ENCODE assay signal across 25 mouse cellular contexts in genomic region chr11:100927386-100927785, GRCm38 (mm10). TPM values are rescaled to one million over a fixed set of nuclear protein-coding genes. Genes with fewer than 3 reads are reported as not detected.
DNase-seq lines count a peak whose midpoint lies in the region; ATAC-seq and TF ChIP-seq lines count a peak whose summit lies in the region.
"Had no signal": no experiment of that assay in that cellular context is flagged by ENCODE, and none has a peak within 500 bp of the region (broad histone marks: within the 10 kb centered on the region; RNA-seq: fewer than 3 reads in every experiment).

No protein-coding gene starts in this region.

- H3K27ac ChIP-seq in midbrain, embryonic 11.5 days (ENCODE audit: low read depth, low read length): no peak overlapping the region
- no peak overlapping the region for H3K27ac ChIP-seq in midbrain, embryonic 10.5 days (replicated peaks)
- peak overlapping the region; percentile 23 for H3K27ac ChIP-seq in MEL (ENCODE audit: control insufficient read depth, low read depth, low read length)
- no peak overlapping the region for H3K27ac ChIP-seq in hindbrain, embryonic 11.5 days (ENCODE audit: low read depth, low read length)
- no peak overlapping the region for H3K27ac ChIP-seq in intestine, postnatal 0 days (ENCODE audit: low read depth, low read length)
- H3K27ac ChIP-seq: embryonic facial prominence, embryonic 10.5 days; embryonic facial prominence, embryonic 12.5 days; forebrain, embryonic 13.5 days; forebrain, embryonic 15.5 days had no signal

- no peak for TF ChIP-seq POLR2A in MEL (IDR thresholded peaks at IDR 0.05; ENCODE audit: control insufficient read depth in 1 of 2, insufficient read depth in 1 of 2, low read depth in 1 of 2, low read length in 2 of 2, poor library complexity in 1 of 2)

- peak; percentile 69 to 88 for TF ChIP-seq EP300 in MEL (IDR thresholded peaks at IDR 0.05; ENCODE audit: low read depth in 1 of 2, low read length in 2 of 2)

- peaks cover 5% of the 10 kb centered on the region for H3K79me2 ChIP-seq in MEL (ENCODE audit: control insufficient read depth, insufficient read depth, low read length, poor library complexity)

- no peak for ATAC-seq in midbrain, embryonic 11.5 days (ENCODE audit: low FRiP score)
- peak; percentile 50 for ATAC-seq in granulocyte monocyte progenitor cell, adult 5-6 weeks (replicated peaks; ENCODE audit: poor library complexity, severe bottlenecking)
- ATAC-seq in hindbrain, embryonic 11.5 days (ENCODE audit: low FRiP score): no peak
- ATAC-seq in intestine, postnatal 0 days: no peak
- ATAC-seq: CD4-positive, CD25-positive, alpha-beta regulatory T cell, adult 4 months; forebrain, embryonic 13.5 days; forebrain, embryonic 15.5 days; forebrain, postnatal 0 days had no signal

- H3K4me2 ChIP-seq in midbrain, embryonic 11.5 days: no peak overlapping the region
- no peak overlapping the region for H3K4me2 ChIP-seq in hindbrain, embryonic 11.5 days (replicated peaks; ENCODE audit: low read depth, low read length)
- no peak overlapping the region for H3K4me2 ChIP-seq in intestine, postnatal 0 days (replicated peaks; ENCODE audit: low read depth)
- H3K4me2 ChIP-seq: embryonic facial prominence, embryonic 12.5 days; forebrain, embryonic 13.5 days; forebrain, embryonic 15.5 days had no signal

- TF ChIP-seq CTCF in MEL (IDR thresholded peaks at IDR 0.05 in 2 of 3, conservative IDR thresholded peaks at IDR 0.05 in 1 of 3; ENCODE audit: control insufficient read depth in 1 of 3, insufficient read depth in 1 of 3, low read depth in 2 of 3, low read length in 3 of 3, poor library complexity in 1 of 3, severe bottlenecking in 1 of 3): no peak
- TF ChIP-seq CTCF in intestine, postnatal 0 days (IDR thresholded peaks at IDR 0.05; ENCODE audit: low read depth): no peak

- H3K36me3 ChIP-seq in midbrain, embryonic 11.5 days (ENCODE audit: control insufficient read depth, insufficient read depth, low read length): no peaks in the 10 kb centered on the region
- H3K36me3 ChIP-seq in midbrain, embryonic 10.5 days: no peaks in the 10 kb centered on the region
- peaks cover 0 to 33% of the 10 kb centered on the region in 2 experiments; a peak in 2 of 4 replicates for H3K36me3 ChIP-seq in MEL (ENCODE audit: control insufficient read depth in 1 of 2, insufficient read depth in 2 of 2, low read length in 2 of 2)
- no peaks in the 10 kb centered on the region for H3K36me3 ChIP-seq in hindbrain, embryonic 11.5 days (ENCODE audit: control insufficient read depth, insufficient read depth, low read length)
- H3K36me3 ChIP-seq in intestine, postnatal 0 days (ENCODE audit: control insufficient read depth, insufficient read depth): no peaks in the 10 kb centered on the region
- H3K36me3 ChIP-seq: embryonic facial prominence, embryonic 10.5 days; embryonic facial prominence, embryonic 12.5 days; forebrain, embryonic 15.5 days had no signal

- no peaks in the 10 kb centered on the region for H3K27me3 ChIP-seq in midbrain, embryonic 11.5 days (ENCODE audit: control insufficient read depth, insufficient read depth, low read length)
- no peaks in the 10 kb centered on the region for H3K27me3 ChIP-seq in midbrain, embryonic 10.5 days (ENCODE audit: low read depth, poor library complexity, severe bottlenecking)
- no peaks in the 10 kb centered on the region for H3K27me3 ChIP-seq in MEL (ENCODE audit: control insufficient read depth in 1 of 2, insufficient read depth in 2 of 2, low read length in 2 of 2)
- no peaks in the 10 kb centered on the region for H3K27me3 ChIP-seq in hindbrain, embryonic 11.5 days (ENCODE audit: control insufficient read depth, insufficient read depth, low read length)
- H3K27me3 ChIP-seq in intestine, postnatal 0 days (replicated peaks; ENCODE audit: control insufficient read depth, insufficient read depth, low read length): no peaks in the 10 kb centered on the region
- H3K27me3 ChIP-seq: CH12.LX; embryonic facial prominence, embryonic 12.5 days; forebrain, embryonic 13.5 days; forebrain, embryonic 15.5 days had no signal

- WGBS in midbrain, embryonic 11.5 days: 88% methylated on average over 3 of the region's 3 CpGs
- 92% methylated on average over 3 of the region's 3 CpGs for WGBS in midbrain, embryonic 10.5 days
- 90% methylated on average over 3 of the region's 3 CpGs for WGBS in hindbrain, embryonic 11.5 days
- 88% methylated on average over 3 of the region's 3 CpGs for WGBS in intestine, postnatal 0 days

- peak; percentile 26 for DNase-seq in midbrain, embryonic 11.5 days (ENCODE audit: low spot score, missing footprints)
- DNase-seq in midbrain, embryonic 10.5 days (ENCODE audit: low spot score): no peak
- DNase-seq in MEL (ENCODE audit: low read depth, low spot score): peak; percentile 54
- no peak for DNase-seq in hindbrain, embryonic 11.5 days (ENCODE audit: low spot score)
- no peak for DNase-seq in embryo, embryonic 11 days
- DNase-seq: adrenal gland, adult 2 months; adrenal gland, postnatal 14 days; adrenal gland, postnatal 36 days; B cell, adult 2 months; cerebellum, adult 11 months; cerebellum, adult 18-20 months; cerebellum, adult 8-10 months; cerebellum, adult 9-11 months; cerebellum, postnatal 14 days; cerebellum, postnatal 36 days; forebrain, postnatal 0 days had no signal

- H3K9me3 ChIP-seq in midbrain, embryonic 11.5 days (ENCODE audit: control insufficient read depth, low read length): no peaks in the 10 kb centered on the region
- H3K9me3 ChIP-seq in midbrain, embryonic 10.5 days (replicated peaks): no peaks in the 10 kb centered on the region
- no peaks in the 10 kb centered on the region for H3K9me3 ChIP-seq in MEL (replicated peaks; ENCODE audit: insufficient read depth, low read length)
- H3K9me3 ChIP-seq in hindbrain, embryonic 11.5 days (ENCODE audit: control insufficient read depth, low read length): no peaks in the 10 kb centered on the region
- H3K9me3 ChIP-seq in intestine, postnatal 0 days (ENCODE audit: control insufficient read depth): no peaks in the 10 kb centered on the region
- H3K9me3 ChIP-seq: embryonic facial prominence, embryonic 10.5 days; embryonic facial prominence, embryonic 12.5 days; forebrain, embryonic 13.5 days; forebrain, embryonic 15.5 days; G1E had no signal

- no peak overlapping the region for H3K4me3 ChIP-seq in midbrain, embryonic 11.5 days (ENCODE audit: low read depth, low read length)
- no peak overlapping the region for H3K4me3 ChIP-seq in midbrain, embryonic 10.5 days
- no peak overlapping the region for H3K4me3 ChIP-seq in MEL (ENCODE audit: control insufficient read depth in 1 of 2, insufficient read depth in 1 of 2, low read depth in 2 of 2, low read length in 2 of 2)
- no peak overlapping the region for H3K4me3 ChIP-seq in hindbrain, embryonic 11.5 days (ENCODE audit: low read depth, low read length)
- no peak overlapping the region for H3K4me3 ChIP-seq in intestine, postnatal 0 days (ENCODE audit: low read depth, low read length)
- H3K4me3 ChIP-seq: embryonic facial prominence, embryonic 10.5 days; embryonic facial prominence, embryonic 12.5 days; forebrain, embryonic 13.5 days; forebrain, embryonic 15.5 days had no signal

- H3K9ac ChIP-seq in midbrain, embryonic 11.5 days (ENCODE audit: low read length): no peak overlapping the region
- no peak overlapping the region for H3K9ac ChIP-seq in MEL (ENCODE audit: control insufficient read depth, low read depth, low read length, poor library complexity, severe bottlenecking)
- no peak overlapping the region for H3K9ac ChIP-seq in hindbrain, embryonic 11.5 days (ENCODE audit: low read depth, low read length)
- H3K9ac ChIP-seq in intestine, postnatal 0 days (ENCODE audit: low read depth, low read length): no peak overlapping the region
- H3K9ac ChIP-seq: embryonic facial prominence, embryonic 12.5 days; forebrain, embryonic 13.5 days; forebrain, embryonic 15.5 days; forebrain, postnatal 0 days had no signal

- H3K4me1 ChIP-seq in midbrain, embryonic 11.5 days (ENCODE audit: control insufficient read depth, insufficient read depth, low read length): no peaks in the 10 kb centered on the region
- H3K4me1 ChIP-seq in midbrain, embryonic 10.5 days: peaks cover 7% of the 10 kb centered on the region; the same call in 1 of the 2 replicates
- H3K4me1 ChIP-seq in MEL (ENCODE audit: control insufficient read depth in 1 of 2, insufficient read depth in 2 of 2, low read length in 2 of 2): peaks cover 13 to 15% of the 10 kb centered on the region in 2 experiments
- H3K4me1 ChIP-seq in hindbrain, embryonic 11.5 days (replicated peaks; ENCODE audit: control insufficient read depth, insufficient read depth, low read length): no peaks in the 10 kb centered on the region
- H3K4me1 ChIP-seq in intestine, postnatal 0 days (replicated peaks; ENCODE audit: control insufficient read depth, insufficient read depth, low read length): no peaks in the 10 kb centered on the region
- H3K4me1 ChIP-seq: embryonic facial prominence, embryonic 10.5 days; embryonic facial prominence, embryonic 12.5 days had no signal

- no peak for TF ChIP-seq RAD21 in MEL (IDR thresholded peaks at IDR 0.05; ENCODE audit: low read depth, low read length)

TF ChIP-seq in MEL, 35 proteins besides CTCF, POLR2A, EP300 and RAD21 (continues in another document):
- TF ChIP-seq MYB (IDR thresholded peaks at IDR 0.05; ENCODE audit: low read depth, low read length): no peak

RNA-seq across cellular contexts. Expression of gene Stat3, which starts 12.0 kb away (rescaled TPM):
- 22.8 and 24.0 TPM in 2 replicates for polyA plus RNA-seq in midbrain, embryonic 11.5 days (2014; fragmentation: Nextera tagmentation; extraction: Ambion mirVana)
- 16.9 and 20.4 TPM in 2 replicates for polyA plus RNA-seq in midbrain, embryonic 10.5 days (2016; fragmentation: Nextera tagmentation; extraction: Ambion mirVana)
- 25.7 and 31.1 TPM in 2 replicates for total RNA-seq in MEL (2012; rRNA removed)
- 100 to 1,000 TPM in 1 of 2 experiments, 10 to 100 TPM in 1; 64.7 to 249 TPM for polyA plus RNA-seq in MEL (2012; ENCODE audit: insufficient read depth in 1 of 2, insufficient read length in 2 of 2, low read depth in 1 of 2, low replicate concordance in 2 of 2, missing spikeins in 1 of 2)
- total RNA-seq in granulocyte monocyte progenitor cell, adult 5-6 weeks (2014; fragmentation: Nextera tagmentation): 51.6 and 54.7 TPM in 2 replicates
- 52.1 and 80.7 TPM in 2 replicates for total RNA-seq in granulocyte monocyte progenitor cell, adult 5-6 weeks (2017)
- 25.6 and 33.3 TPM in 2 replicates for polyA plus RNA-seq in hindbrain, embryonic 11.5 days (2014; fragmentation: Nextera tagmentation; extraction: Ambion mirVana)
- polyA plus RNA-seq in intestine, postnatal 0 days (2015; fragmentation: Nextera tagmentation; extraction: Ambion mirVana): 61.2 and 68.6 TPM in 2 replicates

RNA-seq across cellular contexts. Expression of gene Cavin1, which starts 43.3 kb away (rescaled TPM):
- 12.5 and 14.8 TPM in 2 replicates for polyA plus RNA-seq in midbrain, embryonic 11.5 days (2014; fragmentation: Nextera tagmentation; extraction: Ambion mirVana)
- 16.7 and 21.8 TPM in 2 replicates for polyA plus RNA-seq in midbrain, embryonic 10.5 days (2016; fragmentation: Nextera tagmentation; extraction: Ambion mirVana)
- total RNA-seq in MEL (2012; rRNA removed): 2.9 and 3.4 TPM in 2 replicates
- 1 to 10 TPM in 1 of 2 experiments, not detected in 1; 9.0 TPM for polyA plus RNA-seq in MEL (2012; ENCODE audit: insufficient read depth in 1 of 2, insufficient read length in 2 of 2, low read depth in 1 of 2, low replicate concordance in 2 of 2, missing spikeins in 1 of 2)
- 1.1 and 1.5 TPM in 2 replicates for total RNA-seq in granulocyte monocyte progenitor cell, adult 5-6 weeks (2014; fragmentation: Nextera tagmentation)
- total RNA-seq in granulocyte monocyte progenitor cell, adult 5-6 weeks (2017): 0.93 and 1.6 TPM in 2 replicates
- polyA plus RNA-seq in hindbrain, embryonic 11.5 days (2014; fragmentation: Nextera tagmentation; extraction: Ambion mirVana): 11.9 and 13.2 TPM in 2 replicates
- 191 and 207 TPM in 2 replicates for polyA plus RNA-seq in intestine, postnatal 0 days (2015; fragmentation: Nextera tagmentation; extraction: Ambion mirVana)

Comparison
In these comparisons a context has a peak if more than half of its experiments do, and no peak if none do; other contexts are left out.
1. DNase-seq: peak in midbrain, embryonic 11.5 days (single experiment) and MEL (single experiment); none in midbrain, embryonic 10.5 days (single experiment), hindbrain, embryonic 11.5 days (single experiment) and embryo, embryonic 11 days (single experiment).